Mouse (Mus musculus) heart, adult 2 months (tissue): Measurements from ENCODE around the gene Nrbp1.

ENCODE experiments used
- CTCF ChIP-seq: fragments of 200-600 bp; IDR thresholded peaks from 2 replicates; pipeline ENCODE4 v1.8.1; 2022; ENCODE audit warnings: antibody characterized with exemption, mild to moderate bottlenecking, moderate library complexity
- EP300 ChIP-seq: fragments of 200-500 bp; IDR thresholded peaks from 2 replicates; pipeline ENCODE4 v1.6.1; 2011; ENCODE audit warnings: low read depth, low read length, control low read depth; ENCODE audit not compliant: insufficient read depth
- POLR2A ChIP-seq: fragments of 200-500 bp; IDR thresholded peaks from 2 replicates; pipeline ENCODE4 v1.6.1; 2011; ENCODE audit warnings: mild to moderate bottlenecking, low read depth, low read length, control low read depth; ENCODE audit not compliant: insufficient read depth

DNA sequence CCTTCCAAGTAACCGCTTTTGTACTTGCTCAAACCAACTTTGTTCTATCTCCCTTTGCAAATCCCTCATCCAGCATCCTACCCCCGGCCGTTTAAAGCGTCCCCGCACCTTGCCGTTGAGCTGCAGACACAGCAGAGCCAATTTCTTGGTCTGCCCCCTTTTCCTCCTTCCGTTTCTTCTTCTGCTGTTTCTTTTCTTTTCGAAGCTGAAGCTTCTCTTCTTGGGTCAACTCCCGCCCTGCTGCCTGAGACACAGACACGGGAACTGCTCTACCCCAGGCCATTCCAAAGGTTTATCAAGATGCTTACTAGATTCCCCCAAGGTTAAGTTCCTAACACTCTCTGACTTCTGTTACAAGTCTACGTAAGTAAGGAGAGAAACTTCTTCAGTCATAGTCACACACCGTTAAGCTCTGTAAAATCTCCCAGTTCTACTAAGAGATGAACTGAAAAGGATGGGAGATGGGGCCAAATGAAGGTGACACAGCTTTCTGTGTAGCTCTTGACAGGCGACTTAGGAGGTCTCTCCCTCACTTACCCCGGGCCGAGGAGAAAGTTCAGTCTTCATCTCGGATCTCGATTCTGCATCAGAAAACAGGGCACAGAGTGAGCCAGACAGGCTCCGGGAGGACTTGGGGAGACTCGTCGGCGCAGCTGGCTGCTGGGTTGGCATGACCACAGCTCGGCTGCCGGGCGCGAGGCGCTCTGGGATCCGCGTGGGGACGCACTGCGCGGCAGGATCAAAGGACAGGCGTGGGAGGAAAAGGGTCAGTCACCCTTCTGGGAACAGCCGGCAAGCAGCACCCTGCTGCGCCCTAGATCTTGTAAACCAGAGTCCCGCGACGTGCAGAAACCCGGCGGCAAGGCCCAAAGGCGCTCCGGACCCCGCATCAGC, 48.4 kb upstream of the Nrbp1 start:
- TF ChIP-seq CTCF (no peak), EP300 (no peak), POLR2A (no peak)
